Mouse (Mus musculus): ENCODE results near the gene Nadk.

GRCm38 (mm10) chr4:155561661-155562442 lies at the start of gene Nadk:
- TF ChIP-seq CTCF (IDR thresholded peaks at IDR 0.05) = no peak
- TF ChIP-seq POLR2A (IDR thresholded peaks at IDR 0.05; ENCODE audit: insufficient read depth, low read depth, low read length) = 0 out of 2 replicates have a peak, but pooled peaks have one; percentile 30
- TF ChIP-seq EP300 (IDR thresholded peaks at IDR 0.05; ENCODE audit: insufficient read depth, low read depth, low read length) = no peak
